Mouse (Mus musculus) midbrain, embryonic 13.5 days (tissue): ENCODE data around the gene Lrg1. TPM values are rescaled to one million over a fixed set of nuclear protein-coding genes. Genes with fewer than 3 reads are reported as not detected.
A peak's percentile ranks its signal among the peaks of the same experiment; 100 is the strongest.

Experiments
- ATAC-seq: fragments of 200-750 bp; cut with Nextera tagmentation; 2 replicates; pipeline ENCODE4 v1.8.0; 2017; ENCODE audit warnings: mild to moderate bottlenecking, moderate TSS enrichment, moderate library complexity
- H3K27ac ChIP-seq: fragments of 300-500 bp; sonication (generic); 2 replicates; pipeline ENCODE4 v1.5.1; 2015; ENCODE audit warnings: inconsistent platforms, mild to moderate bottlenecking, moderate library complexity
- H3K27me3 ChIP-seq: fragments of 300-500 bp; sonication (generic); 2 replicates; pipeline ENCODE4 v1.6.1; 2015; ENCODE audit warnings: mild to moderate bottlenecking, inconsistent platforms
- H3K36me3 ChIP-seq: fragments of 300-500 bp; sonication (generic); 2 replicates; pipeline ENCODE4 v1.6.1; 2015; ENCODE audit warnings: mild to moderate bottlenecking, inconsistent platforms
- H3K4me1 ChIP-seq: fragments of 300-500 bp; sonication (generic); replicated peaks from 2 replicates; pipeline ENCODE4 v1.6.1; 2015; ENCODE audit warnings: inconsistent platforms
- H3K4me2 ChIP-seq: fragments of 300-500 bp; sonication (generic); replicated peaks from 2 replicates; pipeline ENCODE4 v1.6.1; 2015; ENCODE audit warnings: moderate library complexity, mild to moderate bottlenecking, inconsistent platforms
- H3K4me3 ChIP-seq: fragments of 300-500 bp; sonication (generic); replicated peaks from 2 replicates; pipeline ENCODE4 v1.5.1; 2015; ENCODE audit warnings: mild to moderate bottlenecking, inconsistent platforms
- H3K9ac ChIP-seq: fragments of 300-500 bp; sonication (generic); replicated peaks from 2 replicates; pipeline ENCODE4 v1.6.1; 2015; ENCODE audit warnings: mild to moderate bottlenecking, inconsistent platforms
- H3K9me3 ChIP-seq: fragments of 300-500 bp; sonication (generic); 2 replicates; pipeline ENCODE4 v1.6.1; 2016; ENCODE audit warnings: mild to moderate bottlenecking, inconsistent platforms
- WGBS: fragments of 180-500 bp; shearing (Covaris S2); methylation state at CpG from one replicate; pipeline ENCODE4 v1.1.7; 2015; 5-methylcytosine and 5-hydroxymethylcytosine counted together
- polyA plus RNA-seq: library from polyadenylated mRNA; unstranded; fragments of >200 nt; fragmentation: Nextera tagmentation; extraction: Ambion mirVana; gene quantifications from 2 replicates; pipeline ENCODE4 v1.2.1, GENCODE M21; 2015

Lrg1 gene
- polyA plus RNA-seq, result 0.15 TPM in 1 of 2 replicates, not detected in the other

- Histone ChIP-seq H3K27me3 (peaks cover 90% of the 10 kb centered on the region), H3K36me3 (peaks cover 41% of the 10 kb centered on the region), H3K4me3 (no peak within 1 kb of the TSS), H3K27ac (no peak within 1 kb of the TSS), H3K9ac (no peak within 1 kb of the TSS), H3K4me1 (peaks cover 26% of the 10 kb centered on the region), H3K9me3 (peaks cover 16% of the 10 kb centered on the region), H3K4me2 (no peak within 1 kb of the TSS)
- WGBS, result 73% methylated on average over 2 of the region's 2 CpGs
- no peak for ATAC-seq
Measured at GRCm38 (mm10) chr17:56121826-56122225, at the start of gene Lrg1. TSS of gene Lrg1 (minus strand) at chr17:56122001.

- H3K4me2 ChIP-seq, result no peak overlapping the region
- ATAC-seq, result no peak
- peaks cover 18% of the 10 kb centered on the region for H3K36me3 ChIP-seq
- 87% methylated on average over 9 of the region's 9 CpGs for WGBS
- peaks cover 11% of the 10 kb centered on the region for H3K4me1 ChIP-seq
- no peak overlapping the region for H3K9ac ChIP-seq
- H3K27ac ChIP-seq, result no peak overlapping the region
- H3K27me3 ChIP-seq, result no peaks in the 10 kb centered on the region
- no peak overlapping the region for H3K4me3 ChIP-seq
- H3K9me3 ChIP-seq, result no peaks in the 10 kb centered on the region
Measured at GRCm38 (mm10) chr17:56171456-56171855, 49.7 kb upstream of the Lrg1 start.

GRCm38 (mm10) chr17:56170636-56171035 lies 48.8 kb upstream of the Lrg1 start:
- no peak overlapping the region for H3K4me3 ChIP-seq
- 0 out of 2 replicates have a peak, but pooled peaks have one; percentile 31 for ATAC-seq
- WGBS, result 16% methylated on average over 10 of the region's 10 CpGs

GRCm38 (mm10) chr17:56169830-56170229 lies 48.0 kb upstream of the Lrg1 start:
- H3K4me3 ChIP-seq, result no peak overlapping the region
- H3K9ac ChIP-seq, result no peak overlapping the region
- no peak for ATAC-seq
- no peaks in the 10 kb centered on the region for H3K27me3 ChIP-seq
- peaks cover 21% of the 10 kb centered on the region for H3K4me1 ChIP-seq
- 0 out of 2 replicates have a peak, but pooled peaks cover 3% of the 10 kb centered on the region for H3K36me3 ChIP-seq
- H3K9me3 ChIP-seq, result no peaks in the 10 kb centered on the region
- no peak overlapping the region for H3K27ac ChIP-seq
- H3K4me2 ChIP-seq, result no peak overlapping the region
- WGBS, result 77% methylated on average over 6 of the region's 6 CpGs

More at GRCm38 (mm10) chr17:56170636-56171035, 48.8 kb upstream of the Lrg1 start:
- no peaks in the 10 kb centered on the region for H3K9me3 ChIP-seq
- no peak overlapping the region for H3K9ac ChIP-seq
- no peak overlapping the region for H3K4me2 ChIP-seq
- H3K27ac ChIP-seq, result no peak overlapping the region
- H3K27me3 ChIP-seq, result no peaks in the 10 kb centered on the region
- peaks cover 10% of the 10 kb centered on the region for H3K36me3 ChIP-seq
- peaks cover 17% of the 10 kb centered on the region for H3K4me1 ChIP-seq

- Histone ChIP-seq H3K4me2 (no peak overlapping the region), H3K27me3 (peaks cover 11% of the 10 kb centered on the region), H3K4me1 (peaks cover 32% of the 10 kb centered on the region), H3K9me3 (no peaks in the 10 kb centered on the region), H3K9ac (no peak overlapping the region), H3K4me3 (no peak overlapping the region), H3K27ac (peak overlapping the region; percentile 62), H3K36me3 (no peaks in the 10 kb centered on the region)
- 49% methylated on average over 11 of the region's 11 CpGs for WGBS
- ATAC-seq, result no peak
Measured at GRCm38 (mm10) chr17:56165671-56166070, 43.9 kb upstream of the Lrg1 start.

GRCm38 (mm10) chr17:56164510-56164909 lies 42.7 kb upstream of the Lrg1 start:
- H3K4me3 ChIP-seq, result no peak overlapping the region
- no peaks in the 10 kb centered on the region for H3K36me3 ChIP-seq
- no peak overlapping the region for H3K4me2 ChIP-seq
- H3K9ac ChIP-seq, result no peak overlapping the region
- H3K9me3 ChIP-seq, result no peaks in the 10 kb centered on the region
- 85% methylated on average over 3 of the region's 3 CpGs for WGBS
- no peak overlapping the region for H3K27ac ChIP-seq
- peaks cover 14% of the 10 kb centered on the region for H3K27me3 ChIP-seq
- ATAC-seq, result no peak
- peaks cover 27% of the 10 kb centered on the region for H3K4me1 ChIP-seq

GRCm38 (mm10) chr17:56163523-56164102 lies 41.8 kb upstream of the Lrg1 start:
- H3K4me2 ChIP-seq, result 0 out of 2 replicates have a peak overlapping the region, but pooled peaks have one; percentile 80
- peaks cover 27% of the 10 kb centered on the region for H3K4me1 ChIP-seq
- H3K36me3 ChIP-seq, result no peaks in the 10 kb centered on the region
- 81% methylated on average over 6 of the region's 6 CpGs for WGBS
- peaks cover 18% of the 10 kb centered on the region for H3K27me3 ChIP-seq
- H3K9ac ChIP-seq, result no peak overlapping the region
- ATAC-seq, result no peak
- no peak overlapping the region for H3K27ac ChIP-seq
- no peak overlapping the region for H3K4me3 ChIP-seq
- no peaks in the 10 kb centered on the region for H3K9me3 ChIP-seq

- Histone ChIP-seq H3K27me3 (peaks cover 27% of the 10 kb centered on the region), H3K4me3 (peak within 1 kb of the TSS; percentile 44), H3K4me2 (peak within 1 kb of the TSS; percentile 80), H3K4me1 (peaks cover 27% of the 10 kb centered on the region), H3K9ac (peak within 1 kb of the TSS; percentile 63), H3K27ac (no peak within 1 kb of the TSS), H3K9me3 (no peaks in the 10 kb centered on the region), H3K36me3 (no peaks in the 10 kb centered on the region)
- ATAC-seq, result peak; percentile 98
- under 1% methylated on average over 30 of the region's 30 CpGs for WGBS
Measured at GRCm38 (mm10) chr17:56162231-56162774, 40.5 kb upstream of the Lrg1 start, which contains the start of gene Tnfaip8l1. TSS of gene Tnfaip8l1 (plus strand) at chr17:56162477.

- Histone ChIP-seq H3K4me1 (peaks cover 16% of the 10 kb centered on the region), H3K9me3 (no peaks in the 10 kb centered on the region), H3K4me3 (no peak overlapping the region), H3K27me3 (peaks cover 38% of the 10 kb centered on the region), H3K4me2 (no peak overlapping the region), H3K27ac (no peak overlapping the region), H3K36me3 (no peaks in the 10 kb centered on the region), H3K9ac (no peak overlapping the region)
- under 1% methylated on average over 9 of the region's 9 CpGs for WGBS
- no peak for ATAC-seq
Measured at GRCm38 (mm10) chr17:56159729-56160128, 37.9 kb upstream of the Lrg1 start.

GRCm38 (mm10) chr17:56153643-56154042 lies 31.8 kb upstream of the Lrg1 start:
- peaks cover 24% of the 10 kb centered on the region for H3K4me1 ChIP-seq
- WGBS, result 30% methylated on average over 9 of the region's 9 CpGs
- peak overlapping the region; percentile 25; the same call in 1 of the 2 replicates for H3K9ac ChIP-seq
- no peak overlapping the region for H3K4me3 ChIP-seq
- H3K4me2 ChIP-seq, result no peak overlapping the region
- peaks cover 37% of the 10 kb centered on the region for H3K27me3 ChIP-seq
- H3K27ac ChIP-seq, result no peak overlapping the region
- peak; percentile 47 for ATAC-seq
- H3K36me3 ChIP-seq, result no peaks in the 10 kb centered on the region
- no peaks in the 10 kb centered on the region for H3K9me3 ChIP-seq

- ATAC-seq, result no peak
- Histone ChIP-seq H3K4me3 (no peak overlapping the region), H3K9ac (no peak overlapping the region), H3K27ac (no peak overlapping the region), H3K4me1 (peaks cover 41% of the 10 kb centered on the region), H3K4me2 (no peak overlapping the region), H3K27me3 (peaks cover 38% of the 10 kb centered on the region), H3K9me3 (no peaks in the 10 kb centered on the region), H3K36me3 (no peaks in the 10 kb centered on the region)
- WGBS, result 44% methylated on average over 2 of the region's 2 CpGs
Measured at GRCm38 (mm10) chr17:56149897-56150296, 28.1 kb upstream of the Lrg1 start.

- Histone ChIP-seq H3K27me3 (peaks cover 43% of the 10 kb centered on the region), H3K4me1 (peaks cover 37% of the 10 kb centered on the region), H3K9ac (peak overlapping the region; percentile 63), H3K36me3 (no peaks in the 10 kb centered on the region), H3K4me2 (peak overlapping the region; percentile 63), H3K4me3 (peak overlapping the region; percentile 37), H3K9me3 (no peaks in the 10 kb centered on the region), H3K27ac (no peak overlapping the region)
- peak; percentile 46 for ATAC-seq
- 1% methylated on average over 30 of the region's 30 CpGs for WGBS
Measured at GRCm38 (mm10) chr17:56148790-56149618, 27.2 kb upstream of the Lrg1 start.
